Mouse (Mus musculus): ENCODE measurements around the gene Rsph9.

The Rsph9 gene

GRCm38 (mm10) chr17:46074398-46075115 lies 69.5 kb downstream of the Rsph9 start:
- in situ Hi-C loops (cut with MboI; ENCODE audit: unreplicated experiment in 2 of 2): loop anchor here in 1 of 2 experiments (5.0 kb wide), 1 partner anchor 32 kb away; no protein-coding TSS in a partner anchor

GRCm38 (mm10) chr17:46073730-46074301 lies 70.2 kb downstream of the Rsph9 start:
- in situ Hi-C loops (cut with MboI; ENCODE audit: unreplicated experiment in 2 of 2): no loop called here
